Mouse (Mus musculus) liver (tissue): Measurements from ENCODE around the gene Hist1h2bh.

ENCODE experiments used
- DNase-seq: peaks from one replicate; pipeline ENCODE4 v3.0.0-alpha.2; 2020; ENCODE audit warnings: mixed read lengths

The Hist1h2bh gene

GRCm38 (mm10) chr13:23529480-23530165 lies 13.6 kb downstream of the Hist1h2bh start:
- DNase-seq = no peak

- DNase-seq = no peak
Measured at GRCm38 (mm10) chr13:23529005-23529404, 14.2 kb downstream of the Hist1h2bh start.

- DNase-seq = peak; percentile 90
Measured at GRCm38 (mm10) chr13:23526312-23526711, 16.9 kb downstream of the Hist1h2bh start.

- no peak for DNase-seq
Measured at GRCm38 (mm10) chr13:23525901-23526300, 17.3 kb downstream of the Hist1h2bh start.

- DNase-seq = peak; percentile 90
Measured at GRCm38 (mm10) chr13:23524654-23525053, 18.5 kb downstream of the Hist1h2bh start.

GRCm38 (mm10) chr13:23523976-23524375 lies 19.2 kb downstream of the Hist1h2bh start:
- no peak for DNase-seq

- peak; percentile 87 for DNase-seq
Measured at GRCm38 (mm10) chr13:23521703-23522102, 21.5 kb downstream of the Hist1h2bh start.

- DNase-seq = peak; percentile 85
Measured at GRCm38 (mm10) chr13:23519416-23519815, 23.8 kb downstream of the Hist1h2bh start.

- peak; percentile 87 for DNase-seq
Measured at GRCm38 (mm10) chr13:23518885-23519284, 24.3 kb downstream of the Hist1h2bh start.

GRCm38 (mm10) chr13:23518295-23518603 lies 24.9 kb downstream of the Hist1h2bh start:
- no peak for DNase-seq

GRCm38 (mm10) chr13:23517603-23518294 lies 25.4 kb downstream of the Hist1h2bh start:
- DNase-seq = peak; percentile 93

- peak; percentile 84 for DNase-seq
Measured at GRCm38 (mm10) chr13:23516822-23517602, 26.2 kb downstream of the Hist1h2bh start.

- DNase-seq = no peak
Measured at GRCm38 (mm10) chr13:23515826-23516620, 27.2 kb downstream of the Hist1h2bh start.

- DNase-seq = no peak
Measured at GRCm38 (mm10) chr13:23515281-23515680, 27.9 kb downstream of the Hist1h2bh start.

- DNase-seq = no peak
Measured at GRCm38 (mm10) chr13:23513517-23513916, 29.7 kb downstream of the Hist1h2bh start.

GRCm38 (mm10) chr13:23510127-23510526 lies 33.1 kb downstream of the Hist1h2bh start:
- DNase-seq = no peak

GRCm38 (mm10) chr13:23506819-23507515 lies 36.2 kb downstream of the Hist1h2bh start:
- DNase-seq = peak; percentile 79

GRCm38 (mm10) chr13:23506351-23506750 lies 36.8 kb downstream of the Hist1h2bh start:
- DNase-seq = peak; percentile 82

- DNase-seq = peak; percentile 62
Measured at GRCm38 (mm10) chr13:23505662-23506345, 37.4 kb downstream of the Hist1h2bh start.

- peak; percentile 74 for DNase-seq
Measured at GRCm38 (mm10) chr13:23503797-23504196, 39.4 kb downstream of the Hist1h2bh start.

GRCm38 (mm10) chr13:23502916-23503315 lies 40.3 kb downstream of the Hist1h2bh start:
- DNase-seq = no peak
